Mouse (Mus musculus) hindbrain, postnatal 0 days (tissue): ENCODE data around the gene Sox30. TPM values are rescaled to one million over a fixed set of nuclear protein-coding genes. Genes with fewer than 3 reads are reported as not detected.

Experiments used
- ATAC-seq: fragments of 200-750 bp; cut with Nextera tagmentation; 2 replicates; pipeline ENCODE4 v1.8.0; 2017; ENCODE audit warnings: mild to moderate bottlenecking, moderate TSS enrichment, moderate library complexity
- DNase-seq: peaks from one replicate; pipeline ENCODE4 v3.0.0-alpha.2; 2015; ENCODE audit warnings: low spot score
- H3K27ac ChIP-seq: fragments of 300-500 bp; sonication (generic); 2 replicates; pipeline ENCODE4 v1.5.1; 2014; ENCODE audit warnings: mild to moderate bottlenecking
- H3K27me3 ChIP-seq: fragments of 300-500 bp; sonication (generic); 2 replicates; pipeline ENCODE4 v1.6.1; 2014; ENCODE audit warnings: low read length, mixed read lengths; ENCODE audit not compliant: insufficient read depth
- H3K36me3 ChIP-seq: fragments of 300-500 bp; sonication (generic); 2 replicates; pipeline ENCODE4 v1.6.1; 2014; ENCODE audit warnings: low read length, mixed read lengths; ENCODE audit not compliant: insufficient read depth
- H3K4me1 ChIP-seq: fragments of 300-500 bp; sonication (generic); 2 replicates; pipeline ENCODE4 v1.6.1; 2014; ENCODE audit warnings: antibody characterized with exemption, low read length, mixed read lengths; ENCODE audit not compliant: insufficient read depth
- H3K4me2 ChIP-seq: fragments of 300-500 bp; sonication (generic); 2 replicates; pipeline ENCODE4 v1.6.1; 2014; ENCODE audit warnings: low read depth, mild to moderate bottlenecking, low read length, moderate library complexity, mixed read lengths
- H3K4me3 ChIP-seq: fragments of 300-500 bp; sonication (generic); 2 replicates; pipeline ENCODE4 v1.5.1; 2014; ENCODE audit warnings: low read length
- H3K9ac ChIP-seq: fragments of 300-500 bp; sonication (generic); replicated peaks from 2 replicates; pipeline ENCODE4 v1.6.1; 2014; ENCODE audit warnings: mild to moderate bottlenecking, low read length, moderate library complexity, mixed read lengths
- H3K9me3 ChIP-seq: fragments of 300-500 bp; sonication (generic); 2 replicates; pipeline ENCODE4 v1.6.1; 2016; ENCODE audit warnings: low read length, mixed read lengths
- CTCF ChIP-seq: IDR thresholded peaks from 2 replicates; pipeline ENCODE4 v1.5.1; 2016; ENCODE audit warnings: antibody characterized with exemption, control low read depth, low read depth
- WGBS: fragments of 180-500 bp; shearing (Covaris S2); extraction: QIAGEN DNeasy Blood & Tissue Kit; methylation state at CpG from one replicate; pipeline ENCODE4 v1.1.7; 2014; 5-methylcytosine and 5-hydroxymethylcytosine counted together
- polyA plus RNA-seq: library from polyadenylated mRNA; unstranded; fragments of >200 nt; fragmentation: Nextera tagmentation; extraction: Ambion mirVana; gene quantifications from 2 replicates; pipeline ENCODE4 v1.2.1, GENCODE M21; 2015
- total RNA-seq: library from RNA; depleted of rRNA; stranded (reverse); fragments of >200 nt; gene quantifications from 2 replicates; pipeline ENCODE4 v1.2.3, GENCODE M21; 2014; rRNA removed

Gene Sox30
- total RNA-seq (0.93 TPM in 1 of 2 replicates, not detected in the other), polyA plus RNA-seq (0.08 and 0.09 TPM in 2 replicates)

DNA sequence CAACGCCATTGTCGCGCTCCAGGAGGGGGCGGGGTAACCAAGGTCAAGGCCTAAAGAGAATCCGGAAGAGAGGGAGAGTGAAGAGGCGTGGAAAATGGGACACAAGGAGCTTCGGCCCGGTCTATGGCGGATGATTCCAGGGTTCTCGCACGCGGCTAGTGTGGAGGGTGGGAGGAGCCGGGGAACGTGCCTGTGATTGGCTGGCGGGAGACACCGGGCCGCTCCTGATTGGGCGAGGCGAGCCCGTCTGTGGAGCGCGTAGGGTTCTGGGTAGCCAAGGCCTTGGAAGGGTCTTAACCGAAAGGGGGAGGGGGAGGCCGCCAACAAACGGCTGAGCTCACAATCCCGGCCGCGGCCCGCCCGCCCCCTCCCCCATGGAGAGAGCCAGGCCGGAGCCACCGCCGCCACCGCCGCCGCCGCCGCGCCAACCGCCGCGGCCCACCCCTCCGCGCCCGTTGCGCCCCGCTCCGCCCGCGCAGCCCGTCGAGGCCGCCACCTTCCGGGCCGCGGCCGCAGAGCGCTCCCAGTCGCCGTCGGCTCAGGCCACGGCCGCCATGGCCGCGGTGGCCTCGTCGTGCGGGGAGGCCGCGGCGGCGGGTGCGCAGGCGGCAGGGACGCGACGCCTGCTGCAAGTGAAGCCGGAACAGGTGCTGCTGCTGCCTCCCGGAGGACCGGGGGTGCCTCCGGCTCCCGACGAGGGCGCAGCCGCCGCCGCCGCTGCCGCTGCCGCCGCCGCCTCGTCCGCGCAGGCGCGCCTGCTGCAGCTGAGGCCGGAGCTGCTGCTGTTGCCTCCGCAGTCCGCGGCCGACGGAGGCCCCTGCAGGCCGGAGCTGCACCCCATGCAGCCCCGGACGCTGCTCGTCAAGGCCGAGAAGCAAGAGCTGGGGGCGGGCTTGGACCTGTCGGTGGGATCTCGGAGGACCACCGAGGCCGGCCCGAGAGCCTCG lies at the start of gene Sox30:
Gene Sox30, plus strand, starts transcription at position 365 of the 947 bp plus-strand sequence.
- no peaks in the 10 kb centered on the region for H3K27me3 ChIP-seq
- WGBS: 12% methylated on average over 64 of the region's 115 CpGs
- no peak; the same call in 1 of the 2 replicates for TF ChIP-seq CTCF
- peak within 1 kb of the TSS; percentile 48 for H3K4me3 ChIP-seq
- DNase-seq (peak; percentile 79), ATAC-seq (peak; percentile 99)
- peak within 1 kb of the TSS; percentile 65; the same call in 1 of the 2 replicates for H3K27ac ChIP-seq
- H3K4me2 ChIP-seq: peak within 1 kb of the TSS; percentile 72
- no peaks in the 10 kb centered on the region for H3K9me3 ChIP-seq
- H3K4me1 ChIP-seq: no peaks in the 10 kb centered on the region
- peak within 1 kb of the TSS; percentile 78 for H3K9ac ChIP-seq
- no peaks in the 10 kb centered on the region for H3K36me3 ChIP-seq

DNA sequence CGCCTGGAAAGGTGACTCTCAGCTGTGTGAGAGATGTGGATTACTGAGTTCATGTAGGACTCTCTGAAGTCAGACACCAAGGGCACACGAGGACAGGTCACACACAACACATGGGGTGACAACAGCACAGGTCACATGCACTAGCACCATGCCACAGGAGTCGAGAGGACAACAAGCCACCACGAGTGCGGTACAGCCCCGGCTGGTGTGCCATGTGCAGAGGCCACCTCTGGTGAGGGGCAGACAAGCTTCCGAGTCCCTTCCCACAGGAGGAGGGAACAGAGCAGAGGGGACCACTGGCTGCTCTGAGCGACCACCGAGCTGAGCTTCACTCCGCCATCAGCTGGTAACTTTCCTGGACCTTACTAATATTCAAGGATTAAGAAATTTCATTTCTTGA lies 47.3 kb upstream of the Sox30 start:
- Histone ChIP-seq H3K27ac (no peak overlapping the region), H3K9me3 (no peaks in the 10 kb centered on the region), H3K4me3 (no peak overlapping the region), H3K27me3 (no peaks in the 10 kb centered on the region), H3K4me2 (no peak overlapping the region), H3K9ac (no peak overlapping the region), H3K36me3 (peaks cover 37% of the 10 kb centered on the region), H3K4me1 (no peaks in the 10 kb centered on the region)
- 0 out of 2 replicates have a peak, but pooled peaks have one; percentile 13 for ATAC-seq
- 94% methylated on average over 10 of the region's 10 CpGs for WGBS
- DNase-seq: no peak
- TF ChIP-seq CTCF: no peak

DNA sequence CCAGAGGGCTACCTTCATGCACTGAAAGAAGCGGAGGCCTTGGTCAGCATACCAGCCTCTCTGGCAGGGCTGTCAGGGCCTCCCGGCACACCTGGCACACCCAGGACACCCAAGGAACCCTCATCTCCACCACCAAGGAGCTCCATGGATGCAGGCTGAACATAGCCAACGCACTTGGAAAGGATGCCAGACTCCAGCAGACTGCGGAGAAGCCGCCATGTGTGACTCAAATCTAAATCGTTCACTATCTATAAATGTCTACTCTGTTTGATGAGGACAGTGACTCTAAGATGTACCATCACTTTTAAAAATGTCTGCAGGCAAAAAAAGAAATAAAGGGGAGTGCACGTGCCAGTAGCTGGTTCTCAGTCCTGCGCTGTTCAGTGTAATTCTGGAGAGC lies 42.6 kb upstream of the Sox30 start:
- no peaks in the 10 kb centered on the region for H3K9me3 ChIP-seq
- H3K4me3 ChIP-seq: no peak overlapping the region
- no peak overlapping the region for H3K9ac ChIP-seq
- no peak overlapping the region for H3K4me2 ChIP-seq
- ATAC-seq: no peak
- no peak for TF ChIP-seq CTCF
- no peaks in the 10 kb centered on the region for H3K27me3 ChIP-seq
- peaks cover 28% of the 10 kb centered on the region for H3K36me3 ChIP-seq
- H3K4me1 ChIP-seq: no peaks in the 10 kb centered on the region
- H3K27ac ChIP-seq: no peak overlapping the region
- no peak for DNase-seq
- WGBS: 92% methylated on average over 8 of the region's 8 CpGs

- no peak overlapping the region for H3K4me3 ChIP-seq
- no peak for DNase-seq
- no peak overlapping the region for H3K27ac ChIP-seq
- H3K36me3 ChIP-seq: peaks cover 15% of the 10 kb centered on the region
- H3K4me2 ChIP-seq: no peak overlapping the region
- 87% methylated on average over 8 of the region's 8 CpGs for WGBS
- H3K9ac ChIP-seq: no peak overlapping the region
- 0 out of 2 replicates have a peak, but pooled peaks cover 6% of the 10 kb centered on the region for H3K4me1 ChIP-seq
- H3K9me3 ChIP-seq: no peaks in the 10 kb centered on the region
- ATAC-seq: no peak
- H3K27me3 ChIP-seq: no peaks in the 10 kb centered on the region
- TF ChIP-seq CTCF: no peak
Observed at GRCm38 (mm10) chr11:45938917-45939316, 41.2 kb upstream of the Sox30 start.

- Histone ChIP-seq H3K27ac (no peak overlapping the region), H3K4me2 (peak overlapping the region; percentile 83; the same call in 1 of the 2 replicates), H3K9me3 (no peaks in the 10 kb centered on the region), H3K9ac (no peak overlapping the region), H3K4me3 (no peak overlapping the region), H3K4me1 (0 out of 2 replicates have a peak, but pooled peaks cover 6% of the 10 kb centered on the region), H3K36me3 (no peaks in the 10 kb centered on the region), H3K27me3 (no peaks in the 10 kb centered on the region)
- DNase-seq (no peak), ATAC-seq (no peak)
- WGBS: 89% methylated on average over 7 of the region's 7 CpGs
- no peak for TF ChIP-seq CTCF
Observed at GRCm38 (mm10) chr11:45942281-45942680, 37.8 kb upstream of the Sox30 start.

GRCm38 (mm10) chr11:45943108-45943705 lies 36.9 kb upstream of the Sox30 start:
- Histone ChIP-seq H3K4me3 (peak overlapping the region; percentile 93), H3K9ac (peak overlapping the region; percentile 84; the same call in 1 of the 2 replicates), H3K9me3 (no peaks in the 10 kb centered on the region), H3K36me3 (no peaks in the 10 kb centered on the region), H3K27me3 (no peaks in the 10 kb centered on the region), H3K4me2 (peak overlapping the region; percentile 83), H3K4me1 (0 out of 2 replicates have a peak, but pooled peaks cover 6% of the 10 kb centered on the region), H3K27ac (peak overlapping the region; percentile 61)
- no peak for TF ChIP-seq CTCF
- DNase-seq: peak; percentile 51
- 29% methylated on average over 7 of the region's 7 CpGs for WGBS
- no peak for ATAC-seq
